Mouse (Mus musculus) CH12.LX (cell line): Measurements from ENCODE around the gene Cadm2. TPM values are rescaled to one million over a fixed set of nuclear protein-coding genes. Genes with fewer than 3 reads are reported as not detected.
A peak's percentile ranks its signal among the peaks of the same experiment; 100 is the strongest.

Experiments
- DNase-seq: peaks from one replicate; pipeline ENCODE4 v3.0.0-alpha.2; 2013; ENCODE audit errors: extremely low read depth
- H3K27ac ChIP-seq: 2 replicates; pipeline ENCODE4 v1.5.1; 2012; ENCODE audit warnings: low read depth, mild to moderate bottlenecking, control low read depth, moderate library complexity; ENCODE audit not compliant: insufficient read depth
- H3K27me3 ChIP-seq: replicated peaks from 2 replicates; pipeline ENCODE3; 2012; ENCODE audit warnings: inconsistent platforms
- H3K36me3 ChIP-seq, 2 experiments: replicated peaks in 1 of 2; 2 replicates each; pipeline versions ENCODE3 to v1.6.1; 2012; ENCODE audit warnings: inconsistent platforms in 1 of 2, low read length in 1 of 2, mild to moderate bottlenecking in 1 of 2, mixed read lengths in 1 of 2, moderate library complexity in 1 of 2; ENCODE audit not compliant: control insufficient read depth in 1 of 2, insufficient read depth in 1 of 2
- H3K4me1 ChIP-seq, 2 experiments: 2 replicates each; pipeline ENCODE4 v1.6.1; 2012; ENCODE audit warnings: inconsistent platforms in 1 of 2, moderate library complexity in 1 of 2; ENCODE audit not compliant: insufficient read depth in 2 of 2, control insufficient read depth in 1 of 2
- H3K4me2 ChIP-seq: 2 replicates; pipeline ENCODE4 v1.6.1; 2012; ENCODE audit warnings: low read depth, mild to moderate bottlenecking, control low read depth; ENCODE audit not compliant: poor library complexity, insufficient read depth, severe bottlenecking
- H3K4me3 ChIP-seq, 3 experiments: fragments of 150-350 bp in 1 of 3; sonication (generic) in 1 of 3; replicated peaks in 1 of 3; 2 replicates each; pipeline versions ENCODE3 to v1.5.1; 2011 to 2012; ENCODE audit warnings: low read depth in 2 of 3, low read length in 2 of 3, mild to moderate bottlenecking in 2 of 3, moderate library complexity in 2 of 3, control low read depth in 1 of 3, improper control_type of control experiment in 1 of 3, inconsistent platforms in 1 of 3, mixed read lengths in 1 of 3; ENCODE audit not compliant: poor library complexity in 1 of 3
- H3K79me2 ChIP-seq: replicated peaks from 2 replicates; pipeline ENCODE4 v1.6.1; 2012; ENCODE audit warnings: mild to moderate bottlenecking, moderate library complexity; ENCODE audit not compliant: control insufficient read depth, poor library complexity, insufficient read depth, severe bottlenecking; ENCODE audit errors: extremely low read depth
- H3K9ac ChIP-seq: 2 replicates; pipeline ENCODE4 v1.6.1; 2012; ENCODE audit warnings: low read depth, mild to moderate bottlenecking, control low read depth, moderate library complexity; ENCODE audit not compliant: insufficient read depth
- H3K9me3 ChIP-seq: replicated peaks from 2 replicates; pipeline ENCODE3; 2012; ENCODE audit warnings: low read length, inconsistent platforms, mixed read lengths
- CHD1 ChIP-seq: IDR thresholded peaks from 2 replicates; pipeline ENCODE4 v1.6.1; 2012; ENCODE audit warnings: low read depth, low read length, improper control_type of control experiment, inconsistent platforms
- CTCF ChIP-seq, 2 experiments: IDR thresholded peaks in 1 of 2; conservative IDR thresholded peaks in 1 of 2; 2 replicates each; pipeline ENCODE4 v1.5.1; 2011 to 2012; ENCODE audit warnings: low read depth in 2 of 2, low read length in 2 of 2, improper control_type of control experiment in 1 of 2, inconsistent platforms in 1 of 2, mild to moderate bottlenecking in 1 of 2, moderate library complexity in 1 of 2
- EP300 ChIP-seq: IDR thresholded peaks from 2 replicates; pipeline ENCODE4 v1.6.1; 2011; ENCODE audit warnings: low read length, improper control_type of control experiment
- ETS1 ChIP-seq: conservative IDR thresholded peaks from 2 replicates; pipeline ENCODE4 v1.6.1; 2012; ENCODE audit warnings: low read depth, mild to moderate bottlenecking, inconsistent platforms, low read length, improper control_type of control experiment, moderate library complexity
- IRF4 ChIP-seq: IDR thresholded peaks from 2 replicates; pipeline ENCODE4 v1.6.1; 2014; ENCODE audit warnings: low read depth, mild to moderate bottlenecking, inconsistent platforms, low read length, improper control_type of control experiment
- JUN ChIP-seq: IDR thresholded peaks from 2 replicates; pipeline ENCODE4 v1.6.1; 2011; ENCODE audit warnings: low read depth, mild to moderate bottlenecking, low read length, improper control_type of control experiment, moderate library complexity; ENCODE audit not compliant: insufficient read depth
- MAZ ChIP-seq: IDR thresholded peaks from 2 replicates; pipeline ENCODE4 v1.6.1; 2012; ENCODE audit warnings: low read depth, mild to moderate bottlenecking, inconsistent platforms, low read length, improper control_type of control experiment, moderate library complexity
- NELFE ChIP-seq: IDR thresholded peaks from 2 replicates; pipeline ENCODE4 v1.6.1; 2011; ENCODE audit warnings: low read depth, low read length, improper control_type of control experiment
- NRF1 ChIP-seq: IDR thresholded peaks from 2 replicates; pipeline ENCODE4 v1.6.1; 2014; ENCODE audit warnings: low read depth, mild to moderate bottlenecking, inconsistent platforms, low read length, improper control_type of control experiment, moderate library complexity
- PAX5 ChIP-seq: IDR thresholded peaks from 2 replicates; pipeline ENCODE4 v1.6.1; 2012; ENCODE audit warnings: low read length, inconsistent platforms, mixed read lengths
- POLR2A ChIP-seq: IDR thresholded peaks from 2 replicates; pipeline ENCODE4 v1.6.1; 2011; ENCODE audit warnings: low read depth, mild to moderate bottlenecking, improper control_type of control experiment, low read length
- RAD21 ChIP-seq: IDR thresholded peaks from 2 replicates; pipeline ENCODE4 v1.6.1; 2011; ENCODE audit warnings: low read depth, mild to moderate bottlenecking, low read length, improper control_type of control experiment, moderate library complexity
- SIN3A ChIP-seq: IDR thresholded peaks from 2 replicates; pipeline ENCODE4 v1.6.1; 2012; ENCODE audit warnings: low read length, improper control_type of control experiment, inconsistent platforms
- SMC3 ChIP-seq: IDR thresholded peaks from 2 replicates; pipeline ENCODE4 v1.6.1; 2011; ENCODE audit warnings: low read depth, low read length, improper control_type of control experiment
- TBP ChIP-seq: conservative IDR thresholded peaks from 2 replicates; pipeline ENCODE4 v1.6.1; 2011; ENCODE audit warnings: low read depth, low read length, improper control_type of control experiment
- TCF12 ChIP-seq: IDR thresholded peaks from 2 replicates; pipeline ENCODE4 v1.6.1; 2014; ENCODE audit warnings: low read depth, mild to moderate bottlenecking, inconsistent platforms, low read length, improper control_type of control experiment
- dilution Hi-C: fragments of 300-500 bp; cut with MboI; formaldehyde crosslinking; loops from 2 replicates; pipeline ENCODE4 v1.14.3; 2020; ENCODE audit warnings: low sequenced_read_pairs; ENCODE audit not compliant: extremely low pct_unique_long_range_greater_than_20kb, extremely low pct_ligation_motif_present
- in situ Hi-C: fragments of 300-500 bp; cut with MboI; formaldehyde crosslinking; loops from 3 replicates; pipeline ENCODE4 v1.14.3; 2019; ENCODE audit warnings: low sequenced_read_pairs, low pct_ligation_motif_present, low pct_unique_long_range_greater_than_20kb, mixed read lengths
- polyA plus RNA-seq: library from polyadenylated mRNA; unstranded; fragments of >175 nt; gene quantifications from 2 replicates; pipeline ENCODE4 v1.2.1, GENCODE M21; 2012; ENCODE audit warnings: low read depth; ENCODE audit not compliant: insufficient read length
- total RNA-seq, 2 experiments: library from RNA; depleted of rRNA; stranded (reverse); fragments of 300-350 nt in 1 of 2; fragments of >200 nt in 1 of 2; gene quantifications; 2 replicates each; pipeline ENCODE4 v1.2.3; 2012 to 2014

The Cadm2 gene
- total RNA-seq (2012; rRNA removed): not detected in 2 replicates
- total RNA-seq (2014; rRNA removed): not detected in 2 replicates
- not detected in 2 replicates for polyA plus RNA-seq

GRCm38 (mm10) chr16:67620826-67621505 is at the start of gene Cadm2:
Gene Cadm2 (minus strand): TSS chr16:67620908.
- TF ChIP-seq PAX5: no peak
- TF ChIP-seq RAD21: no peak
- TF ChIP-seq JUN: no peak
- TF ChIP-seq CTCF (conservative IDR thresholded peaks at IDR 0.05 in 1 of 2, IDR thresholded peaks at IDR 0.05 in 1 of 2; ENCODE audit: low read depth in 2 of 2, low read length in 2 of 2): no peak
- no peak for TF ChIP-seq MAZ
- TF ChIP-seq, all 38 proteins: peak for 0
- Histone ChIP-seq H3K27ac (no peak within 1 kb of the TSS), H3K4me2 (no peak within 1 kb of the TSS), H3K9ac (no peak within 1 kb of the TSS), H3K4me3 (peak within 1 kb of the TSS in 1 of 3 experiments; percentile 15), H3K9me3 (peaks cover 61% of the 10 kb centered on the region), H3K79me2 (no peaks in the 10 kb centered on the region), H3K27me3 (no peaks in the 10 kb centered on the region), H3K36me3 (no peaks in the 10 kb centered on the region), H3K4me1 (no peaks in the 10 kb centered on the region)
- in situ Hi-C loops (no loop called here), dilution Hi-C loops (no loop called here)
- DNase-seq: no peak

GRCm38 (mm10) chr16:67646930-67647329 is 26.2 kb upstream of the Cadm2 start:
- no peaks in the 10 kb centered on the region for H3K27me3 ChIP-seq
- no peak overlapping the region for H3K27ac ChIP-seq
- no peaks in the 10 kb centered on the region for H3K79me2 ChIP-seq
- no peak for DNase-seq
- H3K36me3 ChIP-seq: no peaks in the 10 kb centered on the region
- no peaks in the 10 kb centered on the region for H3K4me1 ChIP-seq
- in situ Hi-C loops (no loop called here), dilution Hi-C loops (no loop called here)
- H3K4me2 ChIP-seq: no peak overlapping the region
- H3K4me3 ChIP-seq: peak overlapping the region in 1 of 3 experiments; percentile 9
- H3K9me3 ChIP-seq: peaks cover 48% of the 10 kb centered on the region
- H3K9ac ChIP-seq: no peak overlapping the region
- TF ChIP-seq POLR2A (no peak), NELFE (no peak), TBP (no peak), CTCF (conservative IDR thresholded peaks at IDR 0.05 in 1 of 2, IDR thresholded peaks at IDR 0.05 in 1 of 2; ENCODE audit: low read depth in 2 of 2, low read length in 2 of 2) (no peak), CHD1 (no peak), SMC3 (no peak)
- TF ChIP-seq, all 38 proteins: peak for 0

- in situ Hi-C loops (no loop called here), dilution Hi-C loops (no loop called here)
- Histone ChIP-seq H3K27me3 (no peaks in the 10 kb centered on the region), H3K79me2 (no peaks in the 10 kb centered on the region), H3K4me1 (no peaks in the 10 kb centered on the region), H3K36me3 (no peaks in the 10 kb centered on the region), H3K9ac (no peak overlapping the region), H3K9me3 (peaks cover 52% of the 10 kb centered on the region), H3K4me2 (no peak overlapping the region), H3K27ac (no peak overlapping the region), H3K4me3 (no peak overlapping the region)
- DNase-seq: no peak
- no peak for TF ChIP-seq NRF1
- no peak for TF ChIP-seq SIN3A
- TF ChIP-seq EP300: no peak
- no peak for TF ChIP-seq ETS1
- TF ChIP-seq TCF12: no peak
- TF ChIP-seq IRF4: no peak
Measured at GRCm38 (mm10) chr16:67643651-67644050, 22.9 kb upstream of the Cadm2 start.
